Mouse (Mus musculus) telencephalon, adult 2 months (tissue): ENCODE measurements at regions not wholly inside any gene's neighbourhood (a gene's known extent, or its start where the extent isn't known, plus 50 kb on each side); places are given as distances from the start of the nearest gene placed in this dataset.

Experiments
- DNase-seq: peaks from one replicate; pipeline ENCODE4 v3.0.0-alpha.2; 2011; ENCODE audit warnings: low read depth, low spot score

GRCm38 (mm10) chr6:11796361-11796760, 110.9 kb downstream of the Ndufa4 start:
- DNase-seq, result no peak

- DNase-seq, result peak; percentile 33
Measured at GRCm38 (mm10) chr6:11793366-11793765, 113.9 kb downstream of the Ndufa4 start.

GRCm38 (mm10) chr6:11792186-11792585, 115.1 kb downstream of the Ndufa4 start:
- no peak for DNase-seq

GRCm38 (mm10) chr6:11791056-11791455, 116.2 kb downstream of the Ndufa4 start:
- DNase-seq, result no peak

- DNase-seq, result no peak
Measured at GRCm38 (mm10) chr6:11773992-11774391, 133.3 kb downstream of the Ndufa4 start.

- DNase-seq, result no peak
Measured at GRCm38 (mm10) chr6:11762912-11763311, 144.4 kb downstream of the Ndufa4 start.

GRCm38 (mm10) chr6:11737667-11738066, 169.6 kb downstream of the Ndufa4 start:
- DNase-seq, result no peak

- no peak for DNase-seq
Measured at GRCm38 (mm10) chr6:11731126-11731525, 176.2 kb downstream of the Ndufa4 start.

- no peak for DNase-seq
Measured at GRCm38 (mm10) chr6:11730667-11731066, 176.6 kb downstream of the Ndufa4 start.

GRCm38 (mm10) chr6:11727806-11728205, 179.5 kb downstream of the Ndufa4 start:
- DNase-seq, result no peak

- DNase-seq, result no peak
Measured at GRCm38 (mm10) chr6:11727370-11727769, 179.9 kb downstream of the Ndufa4 start.

GRCm38 (mm10) chr6:11723519-11723918, 183.8 kb downstream of the Ndufa4 start:
- DNase-seq, result no peak

GRCm38 (mm10) chr6:11720274-11720673, 187.0 kb downstream of the Ndufa4 start:
- DNase-seq, result no peak

GRCm38 (mm10) chr6:11710581-11710980, 196.7 kb downstream of the Ndufa4 start:
- DNase-seq, result peak; percentile 69

- no peak for DNase-seq
Measured at GRCm38 (mm10) chr6:11709465-11709864, 197.8 kb downstream of the Ndufa4 start.
